Mouse (Mus musculus) adipose tissue, adult 10 weeks (tissue): ENCODE data around the gene Nphs2. TPM values are rescaled to one million over a fixed set of nuclear protein-coding genes. Genes with fewer than 3 reads are reported as not detected.

ENCODE experiments used
- polyA plus RNA-seq: library from polyadenylated mRNA; stranded (reverse); fragments of 350-450 nt; fragmentation: Illumina TruSeq; extraction: RNeasy Lipid Tissue Mini Kit (QIAGEN cat#74804); gene quantifications from one replicate; pipeline ENCODE4 v1.2.3, GENCODE M21; 2014; ENCODE audit warnings: low read depth, low replicate concordance

The Nphs2 gene
- polyA plus RNA-seq: 0.09 TPM

DNA sequence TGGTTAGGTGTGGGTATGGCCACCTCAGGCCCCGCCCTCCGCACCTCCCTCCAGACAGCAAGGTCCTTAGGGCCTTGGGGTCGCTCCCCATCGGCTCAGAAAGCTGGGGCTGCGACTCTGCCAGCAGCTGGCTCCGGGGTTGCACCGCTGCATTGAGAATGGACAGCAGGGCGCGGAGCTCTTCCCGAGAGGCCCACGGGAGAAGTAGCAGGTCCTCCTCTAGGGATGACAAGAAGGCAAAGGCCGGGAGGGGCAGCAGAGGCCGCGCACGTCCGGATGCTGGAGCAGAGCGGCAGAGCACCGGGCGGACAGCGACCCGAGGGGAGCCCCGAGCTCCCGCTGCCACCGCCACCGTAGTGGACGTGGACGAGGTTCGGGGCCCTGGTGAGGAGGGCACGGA lies at the start of gene Nphs2:
Gene Nphs2, plus strand, starts transcription at position 98 of the 400 bp plus-strand sequence.

DNA sequence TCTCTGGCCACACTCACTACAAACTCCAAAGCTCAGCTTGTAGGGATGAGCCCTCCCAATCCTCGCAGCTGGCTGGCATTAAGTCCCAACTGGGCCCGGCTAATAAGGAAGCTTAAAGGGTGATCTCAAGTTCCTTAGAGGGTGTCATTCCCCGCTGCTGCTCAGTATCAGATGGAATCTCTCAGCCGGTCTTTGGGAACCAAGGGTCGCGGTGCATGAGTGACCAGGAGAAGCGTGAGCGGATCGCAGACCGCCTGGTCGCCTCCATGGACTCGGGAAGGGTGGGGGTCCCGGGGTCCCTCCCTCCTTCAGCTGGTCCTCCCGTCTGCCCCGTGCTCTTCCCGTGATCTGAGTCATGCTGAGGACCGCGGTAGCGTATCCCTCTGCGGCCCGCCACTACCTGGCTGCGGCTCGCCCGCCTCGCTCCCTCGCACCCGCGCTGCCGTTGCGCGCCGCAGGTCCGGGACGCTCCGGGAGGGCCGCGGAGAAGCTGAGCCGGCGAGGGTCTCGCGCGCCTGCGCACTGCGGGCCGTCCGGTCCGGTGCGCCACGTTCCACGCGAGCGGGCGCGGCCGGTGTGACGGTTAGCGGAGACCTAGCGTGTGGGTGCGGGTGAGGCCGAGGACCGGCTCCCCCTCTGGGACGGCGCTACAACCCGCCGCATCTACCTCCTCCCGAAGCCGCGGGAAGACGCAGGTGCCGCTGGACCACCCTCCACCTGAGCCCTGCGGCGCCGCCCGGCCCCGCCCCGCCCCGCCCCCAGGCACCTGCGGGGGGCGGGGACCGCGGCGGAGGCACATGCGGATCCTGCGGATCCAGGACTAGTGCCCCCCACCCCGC lies 7.4 kb upstream of the Nphs2 start, which contains the start of gene Tdrd5:
Gene Tdrd5, minus strand, starts transcription at position 754 of the 839 bp plus-strand sequence.

DNA sequence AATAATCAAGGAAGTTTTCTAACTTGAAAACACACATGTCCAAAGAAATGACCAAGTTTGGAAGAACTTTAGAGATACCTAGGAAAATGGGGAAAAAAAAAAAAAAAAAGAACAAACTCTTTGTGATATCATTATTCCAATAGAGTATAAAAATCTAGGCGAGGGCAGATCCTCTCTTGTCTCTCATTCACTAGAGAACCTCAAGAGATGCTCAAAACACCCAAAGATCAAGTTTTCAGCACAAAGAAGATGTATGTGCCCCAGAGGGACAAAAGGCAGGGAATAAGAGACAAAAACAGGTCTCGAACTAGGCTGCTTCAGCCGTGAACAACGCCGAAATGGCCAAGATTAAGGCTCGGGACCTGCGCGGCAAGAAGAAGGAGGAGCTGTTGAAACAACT lies 55.2 kb downstream of the Nphs2 start, which contains the start of gene Gm2000:
Gene Gm2000, plus strand, starts transcription at position 301 of the 400 bp plus-strand sequence.

Other genes starting within 250 kb of the Nphs2 start
- gene Fam163a, start 105.7 kb upstream of the Nphs2 start, polyA plus RNA-seq: not detected
- 1.6 TPM for gene Tdrd5, start 7.1 kb upstream of the Nphs2 start, polyA plus RNA-seq
- gene Gm2000, start 55.3 kb downstream of the Nphs2 start, polyA plus RNA-seq: 271 TPM
- gene Axdnd1, start 110.4 kb downstream of the Nphs2 start, polyA plus RNA-seq: 5.6 TPM
- gene Soat1, start 163.6 kb downstream of the Nphs2 start, polyA plus RNA-seq: 12.8 TPM
- 3.6 TPM for gene Gm10031, start 213.3 kb downstream of the Nphs2 start, polyA plus RNA-seq
- gene Abl2, start 248.1 kb downstream of the Nphs2 start, polyA plus RNA-seq: 10.7 TPM